Mouse (Mus musculus) lung, embryonic 14.5 days (tissue): Measurements from ENCODE around the gene Lrrc7. TPM values are rescaled to one million over a fixed set of nuclear protein-coding genes. Genes with fewer than 3 reads are reported as not detected.
A peak's percentile ranks its signal among the peaks of the same experiment; 100 is the strongest.
"Not testable (repeated sequence)": the region's sequence is repeated elsewhere in the genome, so short reads cannot be mapped to it uniquely, and the experiment has no call there.

Experiments
- ATAC-seq: fragments of 200-750 bp; cut with Nextera tagmentation; 2 replicates; pipeline ENCODE4 v1.8.0; 2017; ENCODE audit warnings: mild to moderate bottlenecking, moderate TSS enrichment, moderate library complexity; ENCODE audit not compliant: insufficient read depth
- DNase-seq: peaks from one replicate; pipeline ENCODE4 v3.0.0-alpha.2; 2015
- H3K27ac ChIP-seq: fragments of 300-500 bp; sonication (generic); 2 replicates; pipeline ENCODE4 v1.5.1; 2014; ENCODE audit warnings: low read depth, mild to moderate bottlenecking, moderate library complexity
- H3K27me3 ChIP-seq: fragments of 300-500 bp; sonication (generic); 2 replicates; pipeline ENCODE4 v1.6.1; 2014; ENCODE audit warnings: low read length, control low read depth; ENCODE audit not compliant: insufficient read depth
- H3K36me3 ChIP-seq: fragments of 300-500 bp; sonication (generic); 2 replicates; pipeline ENCODE4 v1.6.1; 2014; ENCODE audit warnings: control low read depth; ENCODE audit not compliant: insufficient read depth
- H3K4me1 ChIP-seq: fragments of 300-500 bp; sonication (generic); 2 replicates; pipeline ENCODE4 v1.6.1; 2014; ENCODE audit warnings: antibody characterized with exemption, control low read depth; ENCODE audit not compliant: insufficient read depth
- H3K4me2 ChIP-seq: fragments of 300-500 bp; sonication (generic); 2 replicates; pipeline ENCODE4 v1.6.1; 2014; ENCODE audit warnings: mild to moderate bottlenecking
- H3K4me3 ChIP-seq: fragments of 300-500 bp; sonication (generic); 2 replicates; pipeline ENCODE4 v1.5.1; 2014; ENCODE audit warnings: low read depth, low read length
- H3K9ac ChIP-seq: fragments of 300-500 bp; sonication (generic); 2 replicates; pipeline ENCODE4 v1.6.1; 2014
- H3K9me3 ChIP-seq: fragments of 300-500 bp; sonication (generic); 2 replicates; pipeline ENCODE4 v1.6.1; 2016; ENCODE audit warnings: low read depth, low read length, control low read depth
- CTCF ChIP-seq: IDR thresholded peaks from 2 replicates; pipeline ENCODE4 v1.5.1; 2016; ENCODE audit warnings: antibody characterized with exemption, low read depth
- WGBS: fragments of 180-500 bp; shearing (Covaris S2); extraction: QIAGEN DNeasy Blood & Tissue Kit; methylation state at CpG from one replicate; pipeline ENCODE4 v1.1.7; 2014; 5-methylcytosine and 5-hydroxymethylcytosine counted together
- polyA plus RNA-seq: library from polyadenylated mRNA; unstranded; fragments of >200 nt; fragmentation: Nextera tagmentation; extraction: Ambion mirVana; gene quantifications from 2 replicates; pipeline ENCODE4 v1.2.1, GENCODE M21; 2014

Gene Lrrc7
- polyA plus RNA-seq, 1 experiment from 2014 or later = 0.43 TPM

- Histone ChIP-seq H3K4me3 (no peak overlapping the region), H3K9me3 (no peaks in the 10 kb centered on the region), H3K27ac (no peak overlapping the region), H3K27me3 (no peaks in the 10 kb centered on the region), H3K4me1 (no peaks in the 10 kb centered on the region), H3K9ac (no peak overlapping the region), H3K36me3 (no peaks in the 10 kb centered on the region), H3K4me2 (no peak overlapping the region)
- TF ChIP-seq CTCF = no peak
- DNase-seq (no peak), ATAC-seq (no peak)
- 85% methylated on average over 1 of the region's 1 CpGs for WGBS
Measured at GRCm38 (mm10) chr3:158148998-158149397, 413.0 kb downstream of the Lrrc7 start.

DNA sequence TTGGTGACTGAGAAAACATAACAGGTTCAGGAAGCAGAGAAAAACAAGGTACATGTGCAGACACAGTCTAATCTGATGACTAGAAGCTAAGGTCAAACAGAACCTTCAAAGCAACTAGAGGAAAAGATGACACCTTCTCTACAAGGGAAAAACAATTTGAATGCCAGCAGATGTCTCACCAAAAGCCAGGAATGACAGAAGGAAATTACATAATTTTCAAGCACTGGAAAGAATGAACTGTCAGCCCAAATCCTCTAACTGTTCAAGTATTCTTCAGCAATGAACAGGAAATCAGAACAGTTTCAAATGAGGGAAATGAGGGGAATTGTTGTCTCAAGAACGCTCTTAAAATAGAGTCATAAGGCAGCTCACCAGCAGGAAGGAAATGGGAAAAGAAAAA is 421.4 kb downstream of the Lrrc7 start:
- no peaks in the 10 kb centered on the region for H3K36me3 ChIP-seq
- no peaks in the 10 kb centered on the region for H3K4me1 ChIP-seq
- H3K9ac ChIP-seq = no peak overlapping the region
- no peak overlapping the region for H3K27ac ChIP-seq
- no peak overlapping the region for H3K4me3 ChIP-seq
- 42% methylated on average over 1 of the region's 1 CpGs for WGBS
- no peaks in the 10 kb centered on the region for H3K27me3 ChIP-seq
- TF ChIP-seq CTCF = no peak
- no peak for ATAC-seq
- H3K9me3 ChIP-seq = no peaks in the 10 kb centered on the region
- no peak overlapping the region for H3K4me2 ChIP-seq
- DNase-seq = no peak

DNA sequence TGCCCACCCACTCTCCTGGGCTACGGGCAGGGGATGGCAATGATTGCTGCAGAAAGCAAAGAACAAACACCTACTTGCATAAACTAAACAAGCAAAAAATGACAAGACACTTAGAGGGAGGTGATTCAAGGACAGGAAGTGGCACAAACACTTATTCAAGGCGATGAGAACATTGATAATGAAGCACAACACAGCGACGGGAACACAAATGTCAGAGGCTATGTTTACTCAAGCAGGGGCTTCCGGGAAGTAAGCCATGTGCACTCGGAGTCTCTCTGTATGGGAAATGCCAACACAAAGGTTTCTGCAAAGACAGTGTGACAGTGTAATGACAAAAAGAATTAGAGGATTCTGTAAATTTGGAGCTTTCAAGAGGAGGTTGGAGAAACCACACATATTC is 424.2 kb downstream of the Lrrc7 start:
- ATAC-seq = no peak
- H3K4me2 ChIP-seq = no peak overlapping the region
- no peak overlapping the region for H3K9ac ChIP-seq
- peak; percentile 10 for DNase-seq
- H3K36me3 ChIP-seq = no peaks in the 10 kb centered on the region
- no peak for TF ChIP-seq CTCF
- no peaks in the 10 kb centered on the region for H3K27me3 ChIP-seq
- H3K27ac ChIP-seq = no peak overlapping the region
- 14% methylated on average over 6 of the region's 6 CpGs for WGBS
- no peaks in the 10 kb centered on the region for H3K4me1 ChIP-seq
- no peak overlapping the region for H3K4me3 ChIP-seq
- H3K9me3 ChIP-seq = no peaks in the 10 kb centered on the region

DNA sequence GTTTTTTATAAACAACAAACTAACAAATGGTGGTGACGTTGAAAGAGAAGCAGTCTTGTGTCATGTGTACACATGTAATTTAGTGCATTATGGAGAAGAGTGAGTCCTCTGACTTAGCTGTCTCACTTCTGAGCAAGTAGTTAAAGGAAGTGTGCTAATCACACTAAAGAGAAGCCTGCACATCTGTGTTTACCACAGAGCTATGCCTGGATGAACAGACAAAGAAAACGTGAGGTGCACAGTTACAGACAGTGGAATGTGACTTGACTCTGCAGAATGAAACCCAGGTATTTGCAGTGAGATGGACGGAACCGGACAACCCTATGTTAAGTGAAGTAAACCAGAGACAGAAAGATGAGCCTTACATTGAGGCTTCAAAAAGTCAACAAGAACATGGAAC is 430.3 kb downstream of the Lrrc7 start:
- ATAC-seq = no peak
- no peak overlapping the region for H3K27ac ChIP-seq
- H3K4me3 ChIP-seq = no peak overlapping the region
- H3K9me3 ChIP-seq = no peaks in the 10 kb centered on the region
- no peak for DNase-seq
- no peak for TF ChIP-seq CTCF
- no peaks in the 10 kb centered on the region for H3K36me3 ChIP-seq
- no peak overlapping the region for H3K4me2 ChIP-seq
- no peaks in the 10 kb centered on the region for H3K27me3 ChIP-seq
- H3K9ac ChIP-seq = no peak overlapping the region
- no peaks in the 10 kb centered on the region for H3K4me1 ChIP-seq
- 67% methylated on average over 4 of the region's 4 CpGs for WGBS

DNA sequence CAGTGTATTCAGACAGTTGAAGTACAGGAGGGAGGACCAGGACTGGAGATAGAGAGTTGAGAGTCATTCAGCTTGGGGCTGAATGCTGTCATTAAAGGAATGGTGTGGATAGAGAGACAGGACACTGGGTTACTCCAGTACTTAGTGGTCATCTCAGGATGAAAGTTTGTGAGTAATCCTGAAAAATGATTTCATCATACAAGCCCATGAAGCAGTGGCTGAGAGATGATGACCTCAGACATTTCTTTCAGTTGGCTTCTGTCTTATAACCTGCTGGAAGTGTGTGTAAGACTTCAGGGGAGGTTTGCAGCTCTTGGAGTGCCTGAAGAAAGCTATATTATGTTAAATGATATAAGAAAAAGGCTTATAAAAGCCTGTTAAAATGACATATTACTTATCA is 430.8 kb downstream of the Lrrc7 start:
- TF ChIP-seq CTCF = no peak
- no peaks in the 10 kb centered on the region for H3K9me3 ChIP-seq
- ATAC-seq = no peak
- H3K4me2 ChIP-seq = no peak overlapping the region
- H3K4me3 ChIP-seq = no peak overlapping the region
- H3K27me3 ChIP-seq = no peaks in the 10 kb centered on the region
- no peaks in the 10 kb centered on the region for H3K4me1 ChIP-seq
- DNase-seq = no peak
- H3K27ac ChIP-seq = no peak overlapping the region
- H3K36me3 ChIP-seq = no peaks in the 10 kb centered on the region
- no peak overlapping the region for H3K9ac ChIP-seq

DNA sequence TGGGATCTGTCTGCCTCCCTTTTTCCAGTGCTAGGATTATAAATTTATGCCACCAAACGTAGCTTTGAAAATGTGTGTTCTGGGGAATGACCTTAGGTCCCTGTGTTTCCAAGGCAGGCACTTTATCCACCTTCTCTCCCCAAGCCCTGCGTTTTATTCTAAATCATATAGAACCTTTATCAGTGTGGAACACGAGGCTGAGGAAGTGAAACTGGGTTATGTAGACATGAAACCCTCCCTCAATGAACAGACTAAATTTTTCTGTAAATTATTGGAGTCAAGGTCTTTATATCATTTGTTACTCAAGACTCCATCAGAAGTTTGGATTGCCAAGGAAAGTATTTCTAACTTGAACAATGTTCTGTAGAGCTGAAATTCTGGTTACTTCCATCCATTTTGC is 439.1 kb downstream of the Lrrc7 start:
- Histone ChIP-seq H3K4me3 (no peak overlapping the region), H3K27ac (no peak overlapping the region), H3K9me3 (no peaks in the 10 kb centered on the region), H3K4me2 (no peak overlapping the region), H3K4me1 (no peaks in the 10 kb centered on the region), H3K27me3 (no peaks in the 10 kb centered on the region), H3K9ac (no peak overlapping the region), H3K36me3 (no peaks in the 10 kb centered on the region)
- no peak for TF ChIP-seq CTCF
- whole genome bisulfite sequencing = 37% methylated on average over 3 of the region's 3 CpGs
- ATAC-seq (no peak), DNase-seq (no peak)

DNA sequence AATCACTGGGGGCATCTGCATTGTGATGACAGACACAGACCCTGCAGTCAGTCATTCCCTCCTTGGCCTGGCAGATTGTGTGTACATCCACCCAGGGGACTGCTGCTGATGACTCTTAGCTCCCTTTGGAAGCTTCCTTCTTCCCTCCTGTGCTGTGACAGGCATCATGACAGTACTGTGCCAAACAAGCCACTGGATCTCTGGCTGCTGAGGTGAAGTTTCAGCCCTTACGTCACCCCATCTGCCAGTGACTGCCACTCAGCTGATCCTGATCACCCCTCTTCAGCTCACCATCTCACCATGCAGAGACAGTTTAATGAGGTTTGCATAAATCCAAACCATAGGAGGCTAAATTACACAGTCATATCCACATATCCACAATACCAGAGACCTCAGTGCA is 456.8 kb downstream of the Lrrc7 start:
- no peaks in the 10 kb centered on the region for H3K4me1 ChIP-seq

DNA sequence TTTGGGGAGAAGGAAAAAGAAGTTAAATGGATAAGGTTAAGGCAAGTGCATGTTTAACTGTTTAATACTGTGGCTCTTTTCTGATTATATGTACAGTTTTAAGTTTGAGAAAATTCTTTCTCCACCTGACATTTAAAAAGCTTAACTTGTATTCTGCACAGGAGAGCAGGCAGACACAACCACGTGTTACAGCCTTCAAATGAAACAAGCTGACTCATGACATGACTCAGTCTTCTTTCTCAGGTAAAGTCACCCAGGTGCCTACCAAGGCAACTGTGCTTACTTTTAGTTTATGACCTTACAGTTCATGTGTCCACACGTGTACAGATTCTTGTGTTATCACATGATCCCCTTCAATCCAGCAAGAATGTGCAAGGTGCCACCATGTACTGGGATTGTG is 458.6 kb downstream of the Lrrc7 start:
- no peak for DNase-seq
- Histone ChIP-seq H3K27me3 (no peaks in the 10 kb centered on the region), H3K4me1 (no peaks in the 10 kb centered on the region), H3K4me3 (no peak overlapping the region), H3K36me3 (no peaks in the 10 kb centered on the region), H3K9ac (no peak overlapping the region), H3K9me3 (no peaks in the 10 kb centered on the region), H3K27ac (no peak overlapping the region), H3K4me2 (no peak overlapping the region)
- no peak for TF ChIP-seq CTCF
- ATAC-seq = no peak
- WGBS = 61% methylated on average over 2 of the region's 2 CpGs

More for the DNA sequence above, 456.8 kb downstream of the Lrrc7 start:
- no peak for TF ChIP-seq CTCF
- H3K27me3 ChIP-seq = no peaks in the 10 kb centered on the region
- H3K4me3 ChIP-seq = no peak overlapping the region
- H3K9me3 ChIP-seq = no peaks in the 10 kb centered on the region
- H3K36me3 ChIP-seq = no peaks in the 10 kb centered on the region
- DNase-seq (no peak), ATAC-seq (no peak)
- no peak overlapping the region for H3K4me2 ChIP-seq
- no peak overlapping the region for H3K27ac ChIP-seq
- no peak overlapping the region for H3K9ac ChIP-seq
- whole genome bisulfite sequencing = 77% methylated on average over 1 of the region's 1 CpGs

DNA sequence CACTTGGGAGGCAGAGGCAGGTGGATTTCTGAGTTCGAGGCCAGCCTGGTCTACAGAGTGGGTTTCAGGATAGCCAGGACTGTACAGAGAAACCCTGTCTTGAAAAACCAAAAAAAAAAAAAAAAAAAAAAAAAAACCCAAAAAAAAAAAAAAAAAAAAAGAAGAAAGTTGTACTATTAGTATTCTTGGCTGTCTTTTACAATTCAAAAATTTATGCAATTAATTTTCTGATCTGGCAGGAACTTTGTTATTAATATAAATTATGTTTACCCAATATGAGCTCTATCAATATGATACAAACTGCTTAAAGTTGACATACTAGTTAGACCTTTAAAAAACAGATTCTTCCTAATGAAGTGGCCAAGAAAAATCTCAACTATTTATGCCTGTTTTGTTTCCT is 459.5 kb downstream of the Lrrc7 start:
- not testable (repeated sequence) for H3K27ac ChIP-seq, DNase-seq, H3K27me3 ChIP-seq, H3K36me3 ChIP-seq, H3K9me3 ChIP-seq, H3K4me3 ChIP-seq, H3K4me1 ChIP-seq, ATAC-seq, H3K4me2 ChIP-seq, H3K9ac ChIP-seq
- WGBS = 76% methylated on average over 1 of the region's 1 CpGs

- H3K27me3 ChIP-seq, H3K9me3 ChIP-seq, H3K36me3 ChIP-seq, ATAC-seq, H3K4me2 ChIP-seq, H3K27ac ChIP-seq, H3K9ac ChIP-seq, H3K4me1 ChIP-seq, DNase-seq, H3K4me3 ChIP-seq: not testable (repeated sequence)
- 86% methylated on average over 8 of the region's 10 CpGs for WGBS
Measured at GRCm38 (mm10) chr3:158102043-158102442, 460.0 kb downstream of the Lrrc7 start.
